Mouse (Mus musculus) G1E (cell line): ENCODE data around the gene Opn4. TPM values are rescaled to one million over a fixed set of nuclear protein-coding genes. Genes with fewer than 3 reads are reported as not detected.
A peak's percentile ranks its signal among the peaks of the same experiment; 100 is the strongest.

Experiments
- ATAC-seq: 2 replicates; pipeline ENCODE4 v1.8.0; 2016; ENCODE audit warnings: mild to moderate bottlenecking; ENCODE audit not compliant: insufficient number of reproducible peaks, poor library complexity, low FRiP score, severe bottlenecking; ENCODE audit errors: extremely low read depth
- DNase-seq: peaks from one replicate; pipeline ENCODE4 v3.0.0; 2012; ENCODE audit warnings: low spot score
- H3K27me3 ChIP-seq: 2 replicates; pipeline ENCODE4 v1.6.1; 2012; ENCODE audit warnings: mild to moderate bottlenecking, low read length, inconsistent platforms; ENCODE audit not compliant: insufficient read depth
- H3K36me3 ChIP-seq: replicated peaks from 2 replicates; pipeline ENCODE3; 2012; ENCODE audit warnings: mild to moderate bottlenecking, inconsistent platforms
- H3K4me1 ChIP-seq: 2 replicates; pipeline ENCODE4 v1.6.1; 2012; ENCODE audit warnings: low read depth, low read length, inconsistent platforms, mixed read lengths; ENCODE audit not compliant: insufficient read depth
- H3K4me3 ChIP-seq: 2 replicates; pipeline ENCODE4 v1.5.1; 2012; ENCODE audit warnings: low read depth, mild to moderate bottlenecking, inconsistent platforms, low read length, moderate library complexity, mixed read lengths
- H3K9me3 ChIP-seq: replicated peaks from 2 replicates; pipeline ENCODE4 v1.6.1; 2012; ENCODE audit warnings: inconsistent platforms
- CTCF ChIP-seq: IDR thresholded peaks from 2 replicates; pipeline ENCODE4 v1.5.1; 2012; ENCODE audit warnings: low read depth, low read length, inconsistent platforms, mixed read lengths
- GATA1 ChIP-seq: IDR thresholded peaks from 2 replicates; pipeline ENCODE4 v1.6.1; 2012; ENCODE audit warnings: borderline replicate concordance, low read length, inconsistent platforms, mixed read lengths
- GATA2 ChIP-seq: IDR thresholded peaks from 2 replicates; pipeline ENCODE4 v1.6.1; 2012; ENCODE audit warnings: low read depth, low read length, inconsistent platforms, borderline replicate concordance
- POLR2AphosphoS5 ChIP-seq: IDR thresholded peaks from 2 replicates; pipeline ENCODE4 v1.6.1; 2012; ENCODE audit warnings: low read depth, low read length, inconsistent platforms; ENCODE audit not compliant: insufficient replicate concordance
- TAL1 ChIP-seq: conservative IDR thresholded peaks from 2 replicates; pipeline ENCODE4 v1.6.1; 2012; ENCODE audit warnings: low read depth, low read length, inconsistent platforms, mixed read lengths
- polyA plus RNA-seq: library from polyadenylated mRNA; stranded (reverse); fragments of >175 nt; gene quantifications from 2 replicates; pipeline ENCODE4 v1.2.3, GENCODE M21; 2012
- total RNA-seq, 2 experiments: library from RNA; stranded (forward) in 1 of 2; stranded (reverse) in 1 of 2; fragments of 200-1000 nt in 1 of 2; fragments of >200 nt in 1 of 2; fragmentation: Nextera tagmentation in 1 of 2; gene quantifications; 2 replicates each; pipeline ENCODE4 v1.2.3; 2014 to 2017

Gene Opn4
- total and polyA plus RNA-seq, 3 experiments: 0.05 TPM; not detected in 2

GRCm38 (mm10) chr14:34623531-34624210 lies 23.7 kb upstream of the Opn4 start:
- Histone ChIP-seq H3K4me3 (peak overlapping the region; percentile 33; the same call in 1 of the 2 replicates), H3K9me3 (no peaks in the 10 kb centered on the region), H3K36me3 (no peaks in the 10 kb centered on the region), H3K27me3 (no peaks in the 10 kb centered on the region), H3K4me1 (peaks cover 50% of the 10 kb centered on the region)
- TF ChIP-seq POLR2AphosphoS5: no peak
- peak; percentile 70 for TF ChIP-seq TAL1
- ATAC-seq: peak; percentile 88
- peak; percentile 59 for DNase-seq

GRCm38 (mm10) chr14:34623074-34623473 lies 23.1 kb upstream of the Opn4 start:
- no peaks in the 10 kb centered on the region for H3K36me3 ChIP-seq
- TF ChIP-seq GATA2: 0 out of 2 replicates have a peak, but pooled peaks have one; percentile 24
- no peak for TF ChIP-seq CTCF
- no peak for TF ChIP-seq POLR2AphosphoS5
- TF ChIP-seq GATA1: no peak
- TF ChIP-seq TAL1: no peak
- no peaks in the 10 kb centered on the region for H3K9me3 ChIP-seq
- H3K27me3 ChIP-seq: no peaks in the 10 kb centered on the region
- DNase-seq (no peak), ATAC-seq (peak; percentile 18; the same call in 1 of the 2 replicates)
- H3K4me3 ChIP-seq: no peak overlapping the region; the same call in 1 of the 2 replicates
- peaks cover 53% of the 10 kb centered on the region for H3K4me1 ChIP-seq

- Histone ChIP-seq H3K4me3 (no peak overlapping the region; the same call in 1 of the 2 replicates), H3K4me1 (peaks cover 51% of the 10 kb centered on the region), H3K9me3 (no peaks in the 10 kb centered on the region), H3K27me3 (0 out of 2 replicates have a peak, but pooled peaks cover 4% of the 10 kb centered on the region), H3K36me3 (no peaks in the 10 kb centered on the region)
- peak; percentile 38 for ATAC-seq
- peak; percentile 51 for DNase-seq
- TF ChIP-seq GATA2 (no peak), POLR2AphosphoS5 (no peak), GATA1 (no peak), CTCF (peak; percentile 59), TAL1 (no peak)
Observed at GRCm38 (mm10) chr14:34620611-34621376, 20.9 kb upstream of the Opn4 start.

- H3K4me1 ChIP-seq: peaks cover 46% of the 10 kb centered on the region
- no peak for DNase-seq
Observed at GRCm38 (mm10) chr14:34618808-34619207, 18.9 kb upstream of the Opn4 start.

GRCm38 (mm10) chr14:34616821-34617220 lies 16.9 kb upstream of the Opn4 start:
- peak; percentile 85 for TF ChIP-seq CTCF
- no peak for TF ChIP-seq POLR2AphosphoS5
- no peak for TF ChIP-seq GATA2
- Histone ChIP-seq H3K27me3 (peaks cover 11% of the 10 kb centered on the region; the same call in 1 of the 2 replicates), H3K9me3 (no peaks in the 10 kb centered on the region), H3K4me3 (no peak overlapping the region), H3K36me3 (no peaks in the 10 kb centered on the region), H3K4me1 (peaks cover 31% of the 10 kb centered on the region)
- ATAC-seq (peak; percentile 76), DNase-seq (peak; percentile 76)

More at GRCm38 (mm10) chr14:34618808-34619207, 18.9 kb upstream of the Opn4 start:
- TF ChIP-seq TAL1 (no peak), GATA2 (no peak), CTCF (no peak), GATA1 (no peak), POLR2AphosphoS5 (no peak)
- no peak for ATAC-seq
- peaks cover 11% of the 10 kb centered on the region; the same call in 1 of the 2 replicates for H3K27me3 ChIP-seq
- no peaks in the 10 kb centered on the region for H3K36me3 ChIP-seq
- no peaks in the 10 kb centered on the region for H3K9me3 ChIP-seq
- no peak overlapping the region for H3K4me3 ChIP-seq

- peaks cover 23% of the 10 kb centered on the region for H3K4me1 ChIP-seq
- peaks cover 11% of the 10 kb centered on the region; the same call in 1 of the 2 replicates for H3K27me3 ChIP-seq
- no peak for ATAC-seq
- no peak overlapping the region for H3K4me3 ChIP-seq
- H3K9me3 ChIP-seq: no peaks in the 10 kb centered on the region
- TF ChIP-seq TAL1 (no peak), POLR2AphosphoS5 (no peak), GATA2 (no peak), CTCF (no peak), GATA1 (no peak)
- H3K36me3 ChIP-seq: no peaks in the 10 kb centered on the region
- DNase-seq: no peak
Observed at GRCm38 (mm10) chr14:34615625-34616024, 15.7 kb upstream of the Opn4 start.
